Mouse (Mus musculus): ENCODE data around the gene Lsm2.
A peak's percentile ranks its signal among the peaks of the same experiment; 100 is the strongest.
"Not testable (repeated sequence)": the region's sequence is repeated elsewhere in the genome, so short reads cannot be mapped to it uniquely, and the experiment has no call there.

The Lsm2 gene

GRCm38 (mm10) chr17:34957291-34957690, 24.4 kb upstream of the Lsm2 start:
- not testable (repeated sequence) for DNase-seq

GRCm38 (mm10) chr17:34957966-34958365, 23.7 kb upstream of the Lsm2 start:
- not testable (repeated sequence) for DNase-seq

GRCm38 (mm10) chr17:34958734-34959129, 22.9 kb upstream of the Lsm2 start:
- DNase-seq: not testable (repeated sequence)

- peak; percentile 92 for DNase-seq
Observed at GRCm38 (mm10) chr17:34959130-34959778, 22.4 kb upstream of the Lsm2 start, which contains the start of gene Hspa1b. TSS of gene Hspa1b (minus strand) at chr17:34959238.

GRCm38 (mm10) chr17:34959881-34960515, 21.7 kb upstream of the Lsm2 start:
- peak; percentile 76 for DNase-seq

GRCm38 (mm10) chr17:34960702-34961493, 20.8 kb upstream of the Lsm2 start:
- peak; percentile 46 for DNase-seq

GRCm38 (mm10) chr17:34962125-34962524, 19.5 kb upstream of the Lsm2 start:
- peak; percentile 59 for DNase-seq

- no peak for DNase-seq
Observed at GRCm38 (mm10) chr17:34962841-34963240, 18.8 kb upstream of the Lsm2 start.

- peak; percentile 65 for DNase-seq
Observed at GRCm38 (mm10) chr17:34964640-34965049, 17.0 kb upstream of the Lsm2 start.

GRCm38 (mm10) chr17:34965627-34966026, 16.0 kb upstream of the Lsm2 start:
- no peak for DNase-seq

- DNase-seq: not testable (repeated sequence)
Observed at GRCm38 (mm10) chr17:34969822-34970221, 11.8 kb upstream of the Lsm2 start, which contains the start of gene Gm20481. TSS of gene Gm20481 (plus strand) at chr17:34969912.

- not testable (repeated sequence) for DNase-seq
Observed at GRCm38 (mm10) chr17:34970850-34971249, 10.8 kb upstream of the Lsm2 start.

GRCm38 (mm10) chr17:34971694-34972068, 10.0 kb upstream of the Lsm2 start:
- not testable (repeated sequence) for DNase-seq

GRCm38 (mm10) chr17:34972069-34972749, 9.5 kb upstream of the Lsm2 start, which contains the start of the genes Hspa1a and Hspa1l:
TSS of gene Hspa1a (minus strand) at chr17:34972156.
TSS of gene Hspa1l (plus strand) at chr17:34972703.
- DNase-seq: peak; percentile 91

- no peak for DNase-seq
Observed at GRCm38 (mm10) chr17:34975581-34976492, 5.8 kb upstream of the Lsm2 start.

GRCm38 (mm10) chr17:34977000-34977399, 4.7 kb upstream of the Lsm2 start:
- DNase-seq: no peak

GRCm38 (mm10) chr17:34978239-34978638, 3.4 kb upstream of the Lsm2 start:
- no peak for DNase-seq

GRCm38 (mm10) chr17:34979631-34980030, 2.0 kb upstream of the Lsm2 start:
- no peak for DNase-seq

- DNase-seq: peak; percentile 77
Observed at GRCm38 (mm10) chr17:34980655-34981054, 1.0 kb upstream of the Lsm2 start.

- no peak for DNase-seq
Observed at GRCm38 (mm10) chr17:34982328-34982727, 666 bp downstream of the Lsm2 start.

GRCm38 (mm10) chr17:34984218-34984617, 2.6 kb downstream of the Lsm2 start:
- peak; percentile 44 for DNase-seq

- DNase-seq: no peak
Observed at GRCm38 (mm10) chr17:34994751-34995150, 13.1 kb downstream of the Lsm2 start.
